Mouse (Mus musculus): ENCODE data around the gene Map3k21. TPM values are rescaled to one million over a fixed set of nuclear protein-coding genes. Genes with fewer than 3 reads are reported as not detected.

Map3k21 gene
- total and polyA plus RNA-seq, 3 experiments = not detected

GRCm38 (mm10) chr8:125922333-125922732 lies 12.1 kb downstream of the Map3k21 start (continued):
- no peak for TF ChIP-seq USF2 (conservative IDR thresholded peaks at IDR 0.05; ENCODE audit: low read depth, low read length)
- TF ChIP-seq POLR2A (IDR thresholded peaks at IDR 0.05; ENCODE audit: low read depth, low read length) = no peak
- TF ChIP-seq ZNF384 (IDR thresholded peaks at IDR 0.05; ENCODE audit: low read depth, low read length) = no peak
- no peak for TF ChIP-seq EP300 (IDR thresholded peaks at IDR 0.05; ENCODE audit: low read length)
- no peak for TF ChIP-seq HCFC1 (IDR thresholded peaks at IDR 0.05; ENCODE audit: low read depth, low read length)

DNA sequence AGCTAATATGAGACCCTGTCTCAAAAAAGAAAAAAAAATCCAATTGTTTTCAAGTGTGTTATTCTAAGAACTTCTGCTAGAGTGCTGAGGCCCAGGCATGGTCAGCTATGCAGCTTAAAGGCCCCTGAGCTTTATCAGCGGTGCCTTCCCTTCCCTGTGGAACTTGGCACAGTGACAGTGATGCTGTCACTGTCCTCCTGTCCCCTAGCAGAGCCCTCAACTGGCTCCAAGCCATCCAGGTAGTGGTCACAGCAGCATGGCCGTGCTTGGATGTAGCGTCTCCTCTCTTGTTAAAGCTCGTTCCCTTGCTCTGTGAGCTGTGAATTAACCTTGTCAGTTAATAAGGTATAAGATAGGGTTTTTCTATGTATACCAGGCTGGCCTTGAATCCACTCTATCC lies 16.4 kb downstream of the Map3k21 start:
- dilution Hi-C loops (cut with MboI; ENCODE audit: extremely low pct_ligation_motif_present, extremely low pct_unique_long_range_greater_than_20kb, low sequenced_read_pairs) = no loop called here
- H3K9me3 ChIP-seq (replicated peaks; ENCODE audit: low read length) = no peaks in the 10 kb centered on the region

GRCm38 (mm10) chr8:125930276-125931046 lies 20.2 kb downstream of the Map3k21 start:
- peaks cover 4% of the 10 kb centered on the region for H3K9me3 ChIP-seq (replicated peaks; ENCODE audit: low read length)
- no peak overlapping the region for H3K9ac ChIP-seq (ENCODE audit: insufficient read depth, low read depth)
- H3K27me3 ChIP-seq (replicated peaks) = peaks cover 70% of the 10 kb centered on the region
- no peak for DNase-seq (ENCODE audit: extremely low read depth)
- H3K79me2 ChIP-seq (replicated peaks; ENCODE audit: control insufficient read depth, extremely low read depth, insufficient read depth, poor library complexity, severe bottlenecking) = no peaks in the 10 kb centered on the region
- H3K4me2 ChIP-seq (ENCODE audit: insufficient read depth, low read depth, poor library complexity, severe bottlenecking) = no peak overlapping the region
- no peaks in the 10 kb centered on the region for H3K4me1 ChIP-seq (ENCODE audit: control insufficient read depth in 1 of 2, insufficient read depth in 2 of 2)
- in situ Hi-C loops (cut with MboI; ENCODE audit: low pct_ligation_motif_present, low pct_unique_long_range_greater_than_20kb, low sequenced_read_pairs) (no loop called here), dilution Hi-C loops (cut with MboI; ENCODE audit: extremely low pct_ligation_motif_present, extremely low pct_unique_long_range_greater_than_20kb, low sequenced_read_pairs) (no loop called here)
- H3K4me3 ChIP-seq (replicated peaks in 1 of 3; ENCODE audit: low read depth in 2 of 3, low read length in 2 of 3, poor library complexity in 1 of 3) = no peak overlapping the region
- no peak for TF ChIP-seq SMC3 (IDR thresholded peaks at IDR 0.05; ENCODE audit: low read depth, low read length)
- no peak for TF ChIP-seq ZMIZ1 (IDR thresholded peaks at IDR 0.05; ENCODE audit: low read depth, low read length)
- TF ChIP-seq IRF4 (IDR thresholded peaks at IDR 0.05; ENCODE audit: low read depth, low read length) = no peak
- no peak for TF ChIP-seq TCF12 (IDR thresholded peaks at IDR 0.05; ENCODE audit: low read depth, low read length)
- TF ChIP-seq ELF1 (IDR thresholded peaks at IDR 0.05; ENCODE audit: low read depth, low read length) = no peak
- no peak for TF ChIP-seq RCOR1 (conservative IDR thresholded peaks at IDR 0.05; ENCODE audit: low read depth, low read length)
- no peaks in the 10 kb centered on the region for H3K36me3 ChIP-seq (replicated peaks in 1 of 2; ENCODE audit: control insufficient read depth in 1 of 2, insufficient read depth in 1 of 2, low read length in 1 of 2)
- no peak overlapping the region for H3K27ac ChIP-seq (ENCODE audit: insufficient read depth, low read depth)

More for the DNA sequence above, 16.4 kb downstream of the Map3k21 start:
- Histone ChIP-seq H3K27ac (ENCODE audit: insufficient read depth, low read depth) (no peak overlapping the region), H3K4me2 (ENCODE audit: insufficient read depth, low read depth, poor library complexity, severe bottlenecking) (no peak overlapping the region), H3K36me3 (replicated peaks in 1 of 2; ENCODE audit: control insufficient read depth in 1 of 2, insufficient read depth in 1 of 2, low read length in 1 of 2) (no peaks in the 10 kb centered on the region), H3K9ac (ENCODE audit: insufficient read depth, low read depth) (no peak overlapping the region), H3K27me3 (replicated peaks) (peaks cover 68% of the 10 kb centered on the region), H3K4me3 (replicated peaks in 1 of 3; ENCODE audit: low read depth in 2 of 3, low read length in 2 of 3, poor library complexity in 1 of 3) (no peak overlapping the region), H3K79me2 (replicated peaks; ENCODE audit: control insufficient read depth, extremely low read depth, insufficient read depth, poor library complexity, severe bottlenecking) (no peaks in the 10 kb centered on the region), H3K4me1 (ENCODE audit: control insufficient read depth in 1 of 2, insufficient read depth in 2 of 2) (no peaks in the 10 kb centered on the region)
- DNase-seq (ENCODE audit: extremely low read depth) = no peak
- in situ Hi-C loops (cut with MboI; ENCODE audit: low pct_ligation_motif_present, low pct_unique_long_range_greater_than_20kb, low sequenced_read_pairs) = no loop called here
- TF ChIP-seq ETS1 (conservative IDR thresholded peaks at IDR 0.05; ENCODE audit: low read depth, low read length) (no peak), IRF4 (IDR thresholded peaks at IDR 0.05; ENCODE audit: low read depth, low read length) (no peak), TCF12 (IDR thresholded peaks at IDR 0.05; ENCODE audit: low read depth, low read length) (no peak), HCFC1 (IDR thresholded peaks at IDR 0.05; ENCODE audit: low read depth, low read length) (no peak), KAT2A (IDR thresholded peaks at IDR 0.05; ENCODE audit: insufficient replicate concordance, low read length) (no peak), ZKSCAN1 (IDR thresholded peaks at IDR 0.05; ENCODE audit: borderline replicate concordance, low read depth, low read length) (no peak), RAD21 (IDR thresholded peaks at IDR 0.05; ENCODE audit: low read depth, low read length) (no peak), ELF1 (IDR thresholded peaks at IDR 0.05; ENCODE audit: low read depth, low read length) (no peak), MYC (IDR thresholded peaks at IDR 0.05; ENCODE audit: low read depth, low read length) (no peak), CHD1 (IDR thresholded peaks at IDR 0.05; ENCODE audit: low read depth, low read length) (no peak), JUN (IDR thresholded peaks at IDR 0.05; ENCODE audit: insufficient read depth, low read depth, low read length) (no peak), MAFK (IDR thresholded peaks at IDR 0.05; ENCODE audit: insufficient replicate concordance, low read length) (no peak)
